Mouse (Mus musculus) heart, embryonic 11.5 days (tissue): ENCODE data around the gene Prrxl1. TPM values are rescaled to one million over a fixed set of nuclear protein-coding genes. Genes with fewer than 3 reads are reported as not detected.

Experiments
- ATAC-seq: fragments of 200-750 bp; cut with Nextera tagmentation; replicated peaks from 2 replicates; pipeline ENCODE4 v1.8.0; 2017; ENCODE audit warnings: moderate library complexity; ENCODE audit not compliant: insufficient number of reproducible peaks, low FRiP score, low TSS enrichment
- H3K27ac ChIP-seq: fragments of 300-500 bp; sonication (generic); 2 replicates; pipeline ENCODE4 v1.5.1; 2014; ENCODE audit warnings: mild to moderate bottlenecking, low read depth, low read length
- H3K27me3 ChIP-seq: fragments of 300-500 bp; sonication (generic); 2 replicates; pipeline ENCODE4 v1.6.1; 2014; ENCODE audit warnings: mild to moderate bottlenecking, low read length, mixed read lengths; ENCODE audit not compliant: control insufficient read depth, insufficient read depth
- H3K36me3 ChIP-seq: fragments of 300-500 bp; sonication (generic); 2 replicates; pipeline ENCODE4 v1.6.1; 2014; ENCODE audit warnings: mild to moderate bottlenecking, low read length, moderate library complexity, mixed read lengths; ENCODE audit not compliant: control insufficient read depth, insufficient read depth
- H3K4me1 ChIP-seq: fragments of 300-500 bp; sonication (generic); 2 replicates; pipeline ENCODE4 v1.6.1; 2014; ENCODE audit warnings: low read length; ENCODE audit not compliant: control insufficient read depth, insufficient read depth
- H3K4me2 ChIP-seq: fragments of 300-500 bp; sonication (generic); 2 replicates; pipeline ENCODE4 v1.6.1; 2014; ENCODE audit warnings: mild to moderate bottlenecking, moderate library complexity
- H3K4me3 ChIP-seq: fragments of 300-500 bp; sonication (generic); 2 replicates; pipeline ENCODE4 v1.5.1; 2014; ENCODE audit warnings: low read depth, low read length
- H3K9ac ChIP-seq: fragments of 300-500 bp; sonication (generic); 2 replicates; pipeline ENCODE4 v1.6.1; 2014; ENCODE audit warnings: mild to moderate bottlenecking, low read depth, low read length, moderate library complexity
- H3K9me3 ChIP-seq: fragments of 300-500 bp; sonication (generic); replicated peaks from 2 replicates; pipeline ENCODE4 v1.6.1; 2016; ENCODE audit warnings: low read length; ENCODE audit not compliant: control insufficient read depth
- WGBS: fragments of 180-500 bp; shearing (Covaris S2); extraction: QIAGEN DNeasy Blood & Tissue Kit; methylation state at CpG from one replicate; pipeline ENCODE4 v1.1.7; 2014; ENCODE audit not compliant: insufficient replicate concordance; 5-methylcytosine and 5-hydroxymethylcytosine counted together
- polyA plus RNA-seq: library from polyadenylated mRNA; unstranded; fragments of >200 nt; fragmentation: Nextera tagmentation; extraction: Ambion mirVana; gene quantifications from 2 replicates; pipeline ENCODE4 v1.2.1, GENCODE M21; 2014

The Prrxl1 gene
- polyA plus RNA-seq, 1 experiment from 2014 or later, result not detected

DNA sequence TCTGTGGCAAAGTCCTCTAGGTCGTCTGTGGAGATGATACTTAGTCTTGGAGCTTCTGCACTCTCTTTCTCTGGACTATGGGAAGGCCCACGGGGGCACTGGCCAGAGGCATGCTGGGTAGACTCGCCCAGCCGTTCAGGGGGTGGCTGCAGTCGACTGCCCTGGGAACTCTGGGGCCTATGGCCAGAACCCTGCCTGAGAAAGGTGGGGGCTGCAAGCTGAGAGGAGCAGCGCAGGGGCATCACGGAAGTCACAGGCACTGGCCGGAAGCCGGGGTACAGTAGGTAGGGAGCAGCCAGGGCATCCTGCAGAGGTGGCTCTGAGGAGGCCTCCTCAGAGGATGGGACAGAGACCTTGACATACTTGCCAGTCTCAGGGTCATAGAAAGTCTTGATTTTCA lies 60.6 kb downstream of the Prrxl1 start:
- no peak for ATAC-seq
- H3K9me3 ChIP-seq, result no peaks in the 10 kb centered on the region
- H3K4me2 ChIP-seq, result no peak overlapping the region
- 79% methylated on average over 9 of the region's 9 CpGs for WGBS
- no peak overlapping the region for H3K4me3 ChIP-seq
- H3K27me3 ChIP-seq, result peaks cover 2% of the 10 kb centered on the region; the same call in 1 of the 2 replicates
- H3K9ac ChIP-seq, result no peak overlapping the region
- H3K36me3 ChIP-seq, result no peaks in the 10 kb centered on the region
- no peaks in the 10 kb centered on the region for H3K4me1 ChIP-seq
- no peak overlapping the region for H3K27ac ChIP-seq

DNA sequence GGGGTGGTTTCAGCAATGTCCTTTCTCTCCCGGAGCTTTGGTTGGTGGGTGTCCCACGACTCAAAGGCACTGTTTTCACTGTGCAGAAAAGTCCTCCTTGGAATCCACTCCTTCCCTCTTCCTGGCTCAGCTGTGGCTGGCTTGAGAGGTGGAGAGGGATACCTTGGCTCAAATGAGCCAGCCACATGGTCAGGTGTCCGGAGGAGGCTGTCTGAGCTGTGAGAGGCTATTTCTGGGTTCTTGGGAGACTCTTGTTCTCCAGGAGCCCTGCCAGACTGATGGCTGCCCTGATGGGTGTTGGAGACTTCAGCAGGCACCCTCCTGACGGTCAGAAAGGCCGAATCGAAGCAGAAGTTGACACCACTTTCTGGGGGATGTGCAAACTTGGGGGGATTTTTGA lies 63.9 kb downstream of the Prrxl1 start:
- Histone ChIP-seq H3K9ac (no peak overlapping the region), H3K27me3 (peaks cover 2% of the 10 kb centered on the region; the same call in 1 of the 2 replicates), H3K4me2 (no peak overlapping the region), H3K9me3 (no peaks in the 10 kb centered on the region), H3K27ac (no peak overlapping the region), H3K4me3 (no peak overlapping the region), H3K36me3 (no peaks in the 10 kb centered on the region), H3K4me1 (no peaks in the 10 kb centered on the region)
- WGBS, result 73% methylated on average over 6 of the region's 6 CpGs
- no peak for ATAC-seq

DNA sequence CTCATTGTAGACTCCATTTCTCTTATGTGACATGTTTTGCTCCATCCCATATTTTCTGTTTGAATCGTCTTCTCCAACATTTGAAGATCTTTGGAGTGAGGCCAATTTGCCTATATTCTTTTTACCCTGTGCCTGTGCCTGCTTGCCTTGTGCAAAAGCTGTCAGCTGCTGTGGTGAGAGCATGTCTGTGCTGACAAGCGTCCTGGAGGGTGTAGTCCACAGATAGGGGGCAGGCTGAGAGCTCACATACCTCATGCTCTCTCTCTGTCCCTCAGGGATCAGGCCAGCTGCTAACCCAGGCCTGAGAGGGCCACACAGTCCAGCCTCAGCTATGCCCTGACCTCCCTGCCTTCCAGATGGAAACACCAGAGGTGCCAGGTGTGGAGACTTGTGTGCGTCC lies 74.0 kb downstream of the Prrxl1 start:
- ATAC-seq, result no peak; the same call in 1 of the 2 replicates
- no peak overlapping the region for H3K4me2 ChIP-seq

DNA sequence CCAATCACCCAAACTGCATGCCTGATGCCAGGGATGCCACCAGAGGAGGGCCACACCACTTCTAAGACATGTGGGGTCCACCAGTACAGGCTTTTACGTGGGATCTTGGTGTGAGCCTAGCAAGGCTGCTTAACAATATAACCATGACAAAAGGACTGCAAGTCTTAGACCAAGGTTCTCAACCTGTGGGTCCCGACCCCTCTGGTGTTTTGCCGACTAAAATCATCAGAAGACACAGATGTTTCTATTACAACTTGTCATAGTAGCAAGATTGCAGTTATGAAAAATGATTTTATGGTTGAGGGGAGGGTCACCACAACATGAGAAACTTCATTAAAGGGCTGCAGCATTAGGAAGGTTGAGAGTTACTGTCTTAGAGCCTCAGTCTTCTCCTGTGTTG lies 79.4 kb downstream of the Prrxl1 start:
- Histone ChIP-seq H3K36me3 (no peaks in the 10 kb centered on the region), H3K4me1 (peaks cover 17% of the 10 kb centered on the region), H3K27ac (no peak overlapping the region), H3K9ac (no peak overlapping the region), H3K4me3 (no peak overlapping the region), H3K27me3 (no peaks in the 10 kb centered on the region), H3K4me2 (no peak overlapping the region), H3K9me3 (no peaks in the 10 kb centered on the region)
- no peak for ATAC-seq
- WGBS, result 73% methylated on average over 3 of the region's 3 CpGs

More for the DNA sequence above, 74.0 kb downstream of the Prrxl1 start:
- Histone ChIP-seq H3K9me3 (no peaks in the 10 kb centered on the region), H3K27me3 (no peaks in the 10 kb centered on the region), H3K36me3 (no peaks in the 10 kb centered on the region), H3K27ac (no peak overlapping the region), H3K4me1 (peaks cover 10% of the 10 kb centered on the region), H3K4me3 (no peak overlapping the region), H3K9ac (no peak overlapping the region)
- WGBS, result 52% methylated on average over 3 of the region's 3 CpGs

DNA sequence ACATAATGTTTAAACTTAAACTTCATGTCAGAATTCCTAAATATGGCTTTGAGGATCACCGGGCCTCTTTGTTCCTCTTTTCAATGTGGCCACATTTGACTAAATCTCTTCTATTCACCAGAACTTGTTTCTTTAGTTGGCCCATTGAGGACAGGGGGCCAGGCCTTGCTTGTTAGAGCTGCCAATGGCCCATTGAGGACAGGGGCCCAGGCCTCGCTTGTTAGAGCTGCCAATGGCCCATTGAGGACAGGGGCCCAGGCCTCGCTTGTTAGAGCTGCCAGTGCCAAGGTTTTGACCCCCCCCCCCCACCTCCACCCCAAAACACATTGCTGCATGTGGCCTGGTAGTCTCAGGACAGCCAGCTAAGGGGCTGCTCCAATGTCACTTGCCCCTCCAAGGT lies 82.4 kb downstream of the Prrxl1 start:
- no peak for ATAC-seq
- Histone ChIP-seq H3K4me3 (no peak overlapping the region), H3K36me3 (no peaks in the 10 kb centered on the region), H3K4me2 (no peak overlapping the region), H3K9me3 (no peaks in the 10 kb centered on the region), H3K4me1 (peaks cover 22% of the 10 kb centered on the region), H3K9ac (no peak overlapping the region), H3K27ac (no peak overlapping the region), H3K27me3 (no peaks in the 10 kb centered on the region)
- WGBS, result 92% methylated on average over 3 of the region's 3 CpGs

DNA sequence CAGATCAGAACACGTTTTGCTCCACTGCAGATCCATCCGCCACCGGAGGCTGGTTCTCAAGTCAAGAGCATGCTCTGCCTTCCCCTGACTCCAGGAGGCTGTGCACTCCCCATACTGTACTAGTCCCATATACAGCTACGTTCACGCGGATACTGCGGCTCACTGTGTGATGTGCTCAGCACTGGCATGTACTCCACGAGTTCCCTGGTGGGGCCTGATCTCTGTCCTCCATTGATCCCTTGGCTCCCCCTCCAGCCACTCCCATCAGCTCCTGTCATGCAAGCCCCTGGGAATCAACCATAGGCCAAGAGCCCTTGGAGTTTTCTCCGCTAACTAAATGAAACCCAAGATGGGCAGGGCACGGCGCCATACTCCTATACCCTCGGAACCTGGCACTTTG lies 83.3 kb downstream of the Prrxl1 start:
- Histone ChIP-seq H3K36me3 (no peaks in the 10 kb centered on the region), H3K27me3 (no peaks in the 10 kb centered on the region), H3K9ac (peak overlapping the region; percentile 69; the same call in 1 of the 2 replicates), H3K4me3 (peak overlapping the region; percentile 48; the same call in 1 of the 2 replicates), H3K4me2 (peak overlapping the region; percentile 66), H3K27ac (0 out of 2 replicates have a peak overlapping the region, but pooled peaks have one; percentile 90), H3K4me1 (peaks cover 25% of the 10 kb centered on the region), H3K9me3 (no peaks in the 10 kb centered on the region)
- no peak for ATAC-seq
- WGBS, result 83% methylated on average over 12 of the region's 12 CpGs

DNA sequence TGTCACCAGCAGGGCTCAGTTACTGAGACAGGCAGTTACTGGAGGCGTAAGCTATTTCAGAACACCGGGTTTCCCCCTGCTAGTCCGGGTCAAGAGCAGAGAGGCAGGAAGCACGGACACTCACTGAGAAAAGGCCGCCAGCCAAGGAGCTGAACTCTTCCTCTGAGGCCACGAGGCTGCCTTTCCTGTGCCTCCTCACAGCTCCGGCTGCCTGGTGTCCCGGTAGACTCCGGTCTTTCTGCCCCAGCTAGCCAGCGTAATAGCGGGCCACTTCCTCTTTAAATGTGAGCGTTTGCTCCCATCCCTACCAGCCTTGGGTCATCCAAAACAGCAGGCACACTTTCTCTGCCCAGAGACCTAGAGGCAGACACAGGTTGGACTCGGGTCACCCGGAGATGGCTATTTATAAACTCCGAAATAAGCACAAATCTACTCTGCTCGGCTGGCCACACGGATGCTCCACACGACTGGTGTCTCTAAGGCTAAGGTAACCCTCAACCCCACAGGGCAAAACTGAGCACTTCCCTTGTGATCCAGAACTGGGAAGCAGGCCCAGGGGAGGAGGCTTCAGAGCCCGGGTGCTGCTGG lies 84.1 kb downstream of the Prrxl1 start:
- H3K27ac ChIP-seq, result peak overlapping the region; percentile 90; the same call in 1 of the 2 replicates
- H3K36me3 ChIP-seq, result no peaks in the 10 kb centered on the region
- no peak for ATAC-seq
- 24% methylated on average over 19 of the region's 19 CpGs for WGBS
- H3K9me3 ChIP-seq, result no peaks in the 10 kb centered on the region
- peak overlapping the region; percentile 48 for H3K4me3 ChIP-seq
- no peaks in the 10 kb centered on the region for H3K27me3 ChIP-seq
- H3K4me2 ChIP-seq, result peak overlapping the region; percentile 66
- peak overlapping the region; percentile 69 for H3K9ac ChIP-seq
- H3K4me1 ChIP-seq, result peaks cover 25% of the 10 kb centered on the region

DNA sequence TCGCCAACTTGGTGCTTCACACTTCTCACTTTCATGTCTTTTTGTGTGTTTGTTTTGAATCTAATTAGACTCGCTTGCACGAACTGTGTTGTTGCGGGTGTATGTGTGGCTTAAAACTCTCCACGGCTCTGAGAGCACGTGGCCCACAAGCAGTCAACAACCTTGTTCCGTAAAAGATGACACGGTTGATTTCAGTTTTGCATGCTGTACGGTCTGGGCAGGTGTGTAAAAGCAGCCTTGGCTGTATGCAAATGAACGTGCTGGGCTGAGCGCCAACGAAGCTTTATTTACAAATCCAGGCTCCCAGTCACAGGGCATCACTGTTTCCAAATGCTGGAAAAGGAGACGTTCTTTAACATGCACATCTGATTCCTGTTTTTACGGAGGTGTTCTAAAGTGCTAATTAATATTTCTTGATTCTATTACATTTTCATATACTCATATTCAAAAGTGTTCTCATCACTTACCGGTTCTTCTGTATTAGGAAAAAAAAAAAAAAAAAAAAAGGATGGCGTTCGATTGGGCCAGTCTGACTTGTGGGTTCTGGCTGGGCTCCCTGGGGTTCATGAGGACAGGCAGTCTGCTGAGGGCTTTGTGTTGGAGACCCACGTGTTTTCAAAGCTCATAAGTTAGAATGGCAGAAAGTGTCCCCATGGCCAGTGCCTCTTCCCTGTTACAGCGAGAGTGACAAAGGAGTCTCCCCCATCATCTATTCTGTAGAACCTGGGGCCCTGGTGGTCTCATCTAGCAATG lies 85.0 kb downstream of the Prrxl1 start:
- Histone ChIP-seq H3K27me3 (no peaks in the 10 kb centered on the region), H3K27ac (peak overlapping the region; percentile 90), H3K4me1 (peaks cover 22% of the 10 kb centered on the region), H3K36me3 (no peaks in the 10 kb centered on the region), H3K4me3 (peak overlapping the region; percentile 48), H3K9me3 (no peaks in the 10 kb centered on the region), H3K9ac (peak overlapping the region; percentile 79), H3K4me2 (peak overlapping the region; percentile 66)
- ATAC-seq, result no peak
- WGBS, result 54% methylated on average over 19 of the region's 19 CpGs
